Mouse (Mus musculus) lung, embryonic 15.5 days (tissue): Measurements from ENCODE around the gene Neurog3. TPM values are rescaled to one million over a fixed set of nuclear protein-coding genes. Genes with fewer than 3 reads are reported as not detected.

ENCODE experiments used
- ATAC-seq: fragments of 200-750 bp; cut with Nextera tagmentation; 2 replicates; pipeline ENCODE4 v1.8.0; 2017; ENCODE audit warnings: moderate number of reproducible peaks, borderline replicate concordance; ENCODE audit not compliant: low FRiP score, low TSS enrichment; ENCODE audit errors: extremely low read depth
- H3K27ac ChIP-seq: fragments of 300-500 bp; sonication (generic); 2 replicates; pipeline ENCODE4 v1.5.1; 2015; ENCODE audit warnings: moderate library complexity, mild to moderate bottlenecking, inconsistent platforms
- H3K27me3 ChIP-seq: fragments of 300-500 bp; sonication (generic); 2 replicates; pipeline ENCODE4 v1.6.1; 2015; ENCODE audit warnings: inconsistent platforms
- H3K36me3 ChIP-seq: fragments of 300-500 bp; sonication (generic); 2 replicates; pipeline ENCODE4 v1.6.1; 2015; ENCODE audit warnings: inconsistent platforms
- H3K4me1 ChIP-seq: fragments of 300-500 bp; sonication (generic); 2 replicates; pipeline ENCODE4 v1.6.1; 2015; ENCODE audit warnings: inconsistent platforms
- H3K4me2 ChIP-seq: fragments of 300-500 bp; sonication (generic); 2 replicates; pipeline ENCODE4 v1.6.1; 2015; ENCODE audit warnings: inconsistent platforms, mild to moderate bottlenecking, moderate library complexity
- H3K4me3 ChIP-seq: fragments of 300-500 bp; sonication (generic); 2 replicates; pipeline ENCODE4 v1.5.1; 2015; ENCODE audit warnings: mild to moderate bottlenecking, inconsistent platforms
- H3K9ac ChIP-seq: fragments of 300-500 bp; sonication (generic); 2 replicates; pipeline ENCODE4 v1.6.1; 2015; ENCODE audit warnings: inconsistent platforms
- H3K9me3 ChIP-seq: fragments of 300-500 bp; sonication (generic); 2 replicates; pipeline ENCODE4 v1.6.1; 2016; ENCODE audit warnings: inconsistent platforms
- WGBS: fragments of 180-500 bp; shearing (Covaris S2); methylation state at CpG from one replicate; pipeline ENCODE4 v1.1.7; 2015; 5-methylcytosine and 5-hydroxymethylcytosine counted together
- polyA plus RNA-seq: library from polyadenylated mRNA; unstranded; fragments of >200 nt; fragmentation: Nextera tagmentation; extraction: Ambion mirVana; gene quantifications from 2 replicates; pipeline ENCODE4 v1.2.1, GENCODE M21; 2015

Neurog3 gene
- polyA plus RNA-seq, 1 experiment from 2014 or later = not detected

DNA sequence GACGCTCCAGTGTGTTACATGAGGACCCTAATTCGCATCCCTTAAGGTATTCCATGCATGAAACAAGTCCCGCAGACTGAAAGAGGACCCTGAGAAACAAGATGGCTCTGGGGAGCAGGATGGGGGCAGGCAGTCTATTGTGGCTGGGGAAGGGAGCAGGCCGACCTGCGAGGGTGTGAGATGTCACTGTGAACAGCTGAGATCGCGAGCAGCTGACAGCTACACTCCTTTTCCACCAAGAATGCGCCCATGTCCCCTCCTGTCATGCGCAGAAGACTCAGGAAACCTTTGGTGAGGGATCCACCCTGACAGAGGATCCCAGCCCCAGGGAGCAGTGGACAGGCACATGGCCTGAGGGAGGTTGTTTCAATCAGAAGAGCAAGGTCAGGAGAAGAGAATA is 25.8 kb upstream of the Neurog3 start:
- Histone ChIP-seq H3K9ac (no peak overlapping the region), H3K4me3 (no peak overlapping the region), H3K36me3 (no peaks in the 10 kb centered on the region), H3K4me2 (no peak overlapping the region), H3K27ac (no peak overlapping the region), H3K4me1 (peaks cover 5% of the 10 kb centered on the region; the same call in 1 of the 2 replicates), H3K9me3 (no peaks in the 10 kb centered on the region), H3K27me3 (peaks cover 52% of the 10 kb centered on the region)
- ATAC-seq = no peak
- WGBS = 59% methylated on average over 9 of the region's 9 CpGs

- peaks cover 46% of the 10 kb centered on the region for H3K27me3 ChIP-seq
- peak; percentile 84 for ATAC-seq
- H3K36me3 ChIP-seq = no peaks in the 10 kb centered on the region
- H3K4me2 ChIP-seq = peak overlapping the region; percentile 93
- peaks cover 5% of the 10 kb centered on the region; the same call in 1 of the 2 replicates for H3K4me1 ChIP-seq
- no peak overlapping the region for H3K27ac ChIP-seq
- peak overlapping the region; percentile 49 for H3K9ac ChIP-seq
- under 1% methylated on average over 51 of the region's 57 CpGs for WGBS
- H3K9me3 ChIP-seq = no peaks in the 10 kb centered on the region
- peak overlapping the region; percentile 59 for H3K4me3 ChIP-seq
These were observed 22.2 kb upstream of the Neurog3 start for GRCm38 (mm10) chr10:62110504-62111206.

GRCm38 (mm10) chr10:62111207-62111576 is 21.7 kb upstream of the Neurog3 start:
- 36% methylated on average over 6 of the region's 6 CpGs for WGBS
- ATAC-seq = peak; percentile 8; the same call in 1 of the 2 replicates
- Histone ChIP-seq H3K4me2 (peak overlapping the region; percentile 93), H3K4me3 (peak overlapping the region; percentile 59), H3K4me1 (peaks cover 5% of the 10 kb centered on the region; the same call in 1 of the 2 replicates), H3K27me3 (peaks cover 46% of the 10 kb centered on the region), H3K9me3 (no peaks in the 10 kb centered on the region), H3K9ac (no peak overlapping the region), H3K36me3 (no peaks in the 10 kb centered on the region), H3K27ac (no peak overlapping the region)

- peaks cover 34% of the 10 kb centered on the region for H3K27me3 ChIP-seq
- no peak for ATAC-seq
- no peak overlapping the region for H3K4me3 ChIP-seq
- H3K27ac ChIP-seq = no peak overlapping the region
- H3K36me3 ChIP-seq = no peaks in the 10 kb centered on the region
- H3K9ac ChIP-seq = no peak overlapping the region
- H3K4me1 ChIP-seq = peaks cover 5% of the 10 kb centered on the region; the same call in 1 of the 2 replicates
- H3K9me3 ChIP-seq = no peaks in the 10 kb centered on the region
- WGBS = 66% methylated on average over 9 of the region's 9 CpGs
- no peak overlapping the region for H3K4me2 ChIP-seq
These were observed 18.8 kb upstream of the Neurog3 start for GRCm38 (mm10) chr10:62113865-62114647.

- 40% methylated on average over 6 of the region's 6 CpGs for WGBS
- no peak overlapping the region for H3K4me2 ChIP-seq
- no peaks in the 10 kb centered on the region for H3K36me3 ChIP-seq
- no peak for ATAC-seq
- H3K4me3 ChIP-seq = no peak overlapping the region
- no peak overlapping the region for H3K27ac ChIP-seq
- H3K27me3 ChIP-seq = peaks cover 64% of the 10 kb centered on the region
- H3K4me1 ChIP-seq = no peaks in the 10 kb centered on the region
- no peak overlapping the region for H3K9ac ChIP-seq
- H3K9me3 ChIP-seq = no peaks in the 10 kb centered on the region
These were observed 5.8 kb upstream of the Neurog3 start for GRCm38 (mm10) chr10:62127137-62127536.

DNA sequence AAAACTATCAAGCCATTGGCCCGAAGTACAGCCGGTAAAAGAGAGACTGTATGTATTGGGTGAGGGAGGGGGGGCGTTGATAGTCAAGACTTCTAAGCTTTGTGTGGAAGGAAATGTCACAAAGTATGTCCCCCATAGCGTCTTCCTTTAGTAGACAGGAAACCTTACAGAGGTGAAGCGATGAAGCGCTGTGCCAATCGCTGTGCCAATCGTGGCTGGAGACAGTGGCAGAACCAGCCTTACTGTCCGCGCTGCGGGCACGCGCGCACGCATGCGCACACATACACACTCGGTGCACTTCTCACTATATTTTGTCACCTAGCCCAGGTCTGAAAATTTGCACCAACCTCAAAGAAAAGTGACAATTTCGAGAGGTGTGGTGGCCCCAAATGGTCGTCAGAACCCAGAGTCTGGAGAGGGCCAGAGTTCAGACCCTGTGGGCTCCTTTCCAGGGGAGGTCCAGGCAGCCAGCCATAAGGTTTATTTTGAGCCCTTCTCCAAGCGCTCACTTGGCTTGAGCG is 5.1 kb upstream of the Neurog3 start:
- no peaks in the 10 kb centered on the region for H3K36me3 ChIP-seq
- no peak overlapping the region for H3K4me2 ChIP-seq
- H3K27ac ChIP-seq = no peak overlapping the region
- 37% methylated on average over 21 of the region's 21 CpGs for WGBS
- H3K4me3 ChIP-seq = no peak overlapping the region
- no peaks in the 10 kb centered on the region for H3K9me3 ChIP-seq
- H3K27me3 ChIP-seq = peaks cover 70% of the 10 kb centered on the region
- H3K9ac ChIP-seq = no peak overlapping the region
- no peak for ATAC-seq
- peaks cover 4% of the 10 kb centered on the region; the same call in 1 of the 2 replicates for H3K4me1 ChIP-seq

GRCm38 (mm10) chr10:62128316-62128951 is 4.5 kb upstream of the Neurog3 start:
- Histone ChIP-seq H3K27ac (no peak overlapping the region), H3K4me2 (no peak overlapping the region), H3K4me3 (no peak overlapping the region), H3K4me1 (peaks cover 6% of the 10 kb centered on the region; the same call in 1 of the 2 replicates), H3K36me3 (no peaks in the 10 kb centered on the region), H3K27me3 (peaks cover 77% of the 10 kb centered on the region), H3K9me3 (no peaks in the 10 kb centered on the region), H3K9ac (no peak overlapping the region)
- no peak for ATAC-seq
- 2% methylated on average over 32 of the region's 32 CpGs for WGBS

- no peak overlapping the region for H3K4me2 ChIP-seq
- no peak overlapping the region for H3K4me3 ChIP-seq
- no peak for ATAC-seq
- 4% methylated on average over 8 of the region's 8 CpGs for WGBS
- H3K4me1 ChIP-seq = peaks cover 10% of the 10 kb centered on the region; the same call in 1 of the 2 replicates
- no peak overlapping the region for H3K9ac ChIP-seq
- H3K27ac ChIP-seq = no peak overlapping the region
- H3K36me3 ChIP-seq = no peaks in the 10 kb centered on the region
- H3K9me3 ChIP-seq = no peaks in the 10 kb centered on the region
- peaks cover 71% of the 10 kb centered on the region for H3K27me3 ChIP-seq
These were observed 3.0 kb downstream of the Neurog3 start for GRCm38 (mm10) chr10:62135696-62136470.

- no peak for ATAC-seq
- Histone ChIP-seq H3K4me2 (no peak overlapping the region), H3K9me3 (no peaks in the 10 kb centered on the region), H3K9ac (no peak overlapping the region), H3K27me3 (peaks cover 58% of the 10 kb centered on the region), H3K4me3 (no peak overlapping the region), H3K27ac (no peak overlapping the region), H3K4me1 (peaks cover 10% of the 10 kb centered on the region; the same call in 1 of the 2 replicates), H3K36me3 (no peaks in the 10 kb centered on the region)
- WGBS = 15% methylated on average over 4 of the region's 4 CpGs
These were observed 4.3 kb downstream of the Neurog3 start for GRCm38 (mm10) chr10:62137150-62137549.

DNA sequence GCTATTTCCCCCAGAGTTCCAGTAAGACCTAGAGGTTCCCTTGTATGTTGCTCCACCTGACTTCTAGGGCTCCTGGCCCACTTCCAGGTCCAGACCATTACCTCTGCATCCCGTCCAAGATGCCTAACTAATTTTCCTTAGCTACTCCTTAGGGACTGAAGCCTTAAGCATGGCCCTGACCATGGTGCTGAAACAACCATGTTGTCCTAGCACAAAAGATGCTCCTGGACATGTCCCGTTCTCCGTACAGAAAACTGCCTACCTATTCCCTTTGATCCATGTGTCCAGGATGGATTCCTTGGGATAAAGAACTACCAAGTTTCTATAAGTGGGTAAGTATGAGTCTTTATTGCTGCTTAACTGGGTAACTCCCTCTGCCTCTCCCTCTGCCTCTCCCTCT is 5.2 kb downstream of the Neurog3 start:
- Histone ChIP-seq H3K27ac (no peak overlapping the region), H3K4me1 (peaks cover 4% of the 10 kb centered on the region; the same call in 1 of the 2 replicates), H3K4me3 (no peak overlapping the region), H3K4me2 (no peak overlapping the region), H3K9me3 (no peaks in the 10 kb centered on the region), H3K36me3 (no peaks in the 10 kb centered on the region), H3K9ac (no peak overlapping the region), H3K27me3 (peaks cover 49% of the 10 kb centered on the region)
- WGBS = 9% methylated on average over 3 of the region's 3 CpGs
- no peak for ATAC-seq

GRCm38 (mm10) chr10:62143820-62144219 is 10.9 kb downstream of the Neurog3 start, which contains the start of gene Fam241b:
TSS of gene Fam241b (minus strand) at chr10:62143920.
- Histone ChIP-seq H3K36me3 (no peaks in the 10 kb centered on the region), H3K27me3 (no peaks in the 10 kb centered on the region; the same call in 1 of the 2 replicates)

More at GRCm38 (mm10) chr10:62143820-62144219, 10.9 kb downstream of the Neurog3 start, which contains the start of gene Fam241b:
- no peaks in the 10 kb centered on the region for H3K4me1 ChIP-seq
- H3K4me3 ChIP-seq = no peak within 1 kb of the TSS
- no peak within 1 kb of the TSS for H3K27ac ChIP-seq
- ATAC-seq = no peak
- H3K9ac ChIP-seq = no peak within 1 kb of the TSS
- no peaks in the 10 kb centered on the region for H3K9me3 ChIP-seq
- no peak within 1 kb of the TSS for H3K4me2 ChIP-seq
- 50% methylated on average over 8 of the region's 8 CpGs for WGBS
